Mouse (Mus musculus) limb, embryonic 13.5 days (tissue): ENCODE measurements around the gene Meox2. TPM values are rescaled to one million over a fixed set of nuclear protein-coding genes. Genes with fewer than 3 reads are reported as not detected.
"Not testable (repeated sequence)": the region's sequence is repeated elsewhere in the genome, so short reads cannot be mapped to it uniquely, and the experiment has no call there.

Experiments
- ATAC-seq: fragments of 200-750 bp; cut with Nextera tagmentation; 2 replicates; pipeline ENCODE4 v1.8.0; 2017; ENCODE audit warnings: low read depth, moderate number of reproducible peaks, moderate TSS enrichment; ENCODE audit not compliant: low FRiP score
- H3K27ac ChIP-seq: fragments of 300-500 bp; sonication (generic); 2 replicates; pipeline ENCODE4 v1.5.1; 2015; ENCODE audit warnings: inconsistent platforms, mild to moderate bottlenecking, moderate library complexity
- H3K27me3 ChIP-seq: fragments of 300-500 bp; sonication (generic); 2 replicates; pipeline ENCODE4 v1.6.1; 2015; ENCODE audit warnings: mild to moderate bottlenecking, inconsistent platforms
- H3K36me3 ChIP-seq: fragments of 300-500 bp; sonication (generic); 2 replicates; pipeline ENCODE4 v1.6.1; 2015; ENCODE audit warnings: inconsistent platforms, mild to moderate bottlenecking, moderate library complexity
- H3K4me1 ChIP-seq: fragments of 300-500 bp; sonication (generic); 2 replicates; pipeline ENCODE4 v1.6.1; 2015; ENCODE audit warnings: inconsistent platforms
- H3K4me2 ChIP-seq: fragments of 300-500 bp; sonication (generic); replicated peaks from 2 replicates; pipeline ENCODE4 v1.6.1; 2015; ENCODE audit warnings: inconsistent platforms, mild to moderate bottlenecking, moderate library complexity
- H3K4me3 ChIP-seq: fragments of 300-500 bp; sonication (generic); 2 replicates; pipeline ENCODE4 v1.5.1; 2015; ENCODE audit warnings: moderate library complexity, mild to moderate bottlenecking, inconsistent platforms
- H3K9ac ChIP-seq: fragments of 300-500 bp; sonication (generic); 2 replicates; pipeline ENCODE4 v1.6.1; 2015; ENCODE audit warnings: mild to moderate bottlenecking, inconsistent platforms
- H3K9me3 ChIP-seq: fragments of 300-500 bp; sonication (generic); 2 replicates; pipeline ENCODE4 v1.6.1; 2016; ENCODE audit warnings: inconsistent platforms
- WGBS: fragments of 180-500 bp; shearing (Covaris S2); methylation state at CpG from one replicate; pipeline ENCODE4 v1.1.7; 2015; 5-methylcytosine and 5-hydroxymethylcytosine counted together
- polyA plus RNA-seq: library from polyadenylated mRNA; unstranded; fragments of >200 nt; fragmentation: Nextera tagmentation; extraction: Ambion mirVana; gene quantifications from 2 replicates; pipeline ENCODE4 v1.2.1, GENCODE M21; 2015

Meox2 gene
- polyA plus RNA-seq = 76.9 and 81.7 TPM in 2 replicates

DNA sequence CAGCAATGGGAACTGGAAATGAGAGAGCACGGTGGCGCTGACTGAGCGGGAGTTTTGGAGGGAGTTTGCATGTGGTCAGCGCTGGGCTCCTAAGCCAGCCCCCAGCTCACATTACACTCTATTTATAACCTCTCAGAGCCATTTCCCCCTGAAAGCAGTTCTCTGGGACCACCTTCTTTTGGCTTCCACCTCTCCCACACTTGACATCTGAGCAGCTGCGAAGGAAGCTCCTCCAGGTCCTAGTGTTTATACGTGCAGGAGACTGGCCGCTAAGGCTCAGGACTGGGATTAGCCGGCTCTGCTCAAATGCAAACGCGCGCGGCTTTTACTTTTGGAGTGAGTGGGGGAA, at the start of gene Meox2:
Gene Meox2 (plus strand): TSS at position 151 of the 349 bp plus-strand sequence.
- Histone ChIP-seq H3K4me3 (peak within 1 kb of the TSS; percentile 67), H3K4me2 (peak within 1 kb of the TSS; percentile 84), H3K36me3 (no peaks in the 10 kb centered on the region), H3K27ac (peak within 1 kb of the TSS; percentile 93), H3K9me3 (no peaks in the 10 kb centered on the region), H3K27me3 (peaks cover 4% of the 10 kb centered on the region; the same call in 1 of the 2 replicates), H3K4me1 (peaks cover 20% of the 10 kb centered on the region), H3K9ac (peak within 1 kb of the TSS; percentile 89)
- peak; percentile 95 for ATAC-seq
- WGBS = under 1% methylated on average over 12 of the region's 12 CpGs

DNA sequence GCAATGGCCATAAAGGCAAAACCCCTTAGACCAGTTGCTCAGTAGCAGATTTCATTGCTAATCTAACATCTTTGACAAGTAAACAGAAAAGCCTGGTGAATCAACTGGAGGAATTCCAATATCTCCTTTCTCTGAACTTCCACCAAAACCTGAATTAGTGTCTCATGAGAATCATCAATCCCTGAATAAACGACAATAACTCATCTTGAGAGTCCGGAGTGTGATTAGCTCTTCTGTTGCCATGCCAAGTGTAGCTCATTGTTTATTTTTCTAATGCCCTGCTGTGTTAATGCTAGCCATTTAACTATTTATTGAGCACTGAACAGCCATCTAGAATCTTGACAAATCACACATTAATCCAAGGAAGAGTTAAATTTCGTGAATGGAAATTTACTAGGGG, 35.7 kb upstream of the Meox2 start:
- Histone ChIP-seq H3K4me3 (no peak overlapping the region), H3K36me3 (no peaks in the 10 kb centered on the region), H3K27ac (no peak overlapping the region), H3K4me2 (no peak overlapping the region), H3K9me3 (no peaks in the 10 kb centered on the region), H3K9ac (no peak overlapping the region), H3K4me1 (no peaks in the 10 kb centered on the region), H3K27me3 (no peaks in the 10 kb centered on the region)
- no peak for ATAC-seq
- WGBS = 49% methylated on average over 3 of the region's 3 CpGs

DNA sequence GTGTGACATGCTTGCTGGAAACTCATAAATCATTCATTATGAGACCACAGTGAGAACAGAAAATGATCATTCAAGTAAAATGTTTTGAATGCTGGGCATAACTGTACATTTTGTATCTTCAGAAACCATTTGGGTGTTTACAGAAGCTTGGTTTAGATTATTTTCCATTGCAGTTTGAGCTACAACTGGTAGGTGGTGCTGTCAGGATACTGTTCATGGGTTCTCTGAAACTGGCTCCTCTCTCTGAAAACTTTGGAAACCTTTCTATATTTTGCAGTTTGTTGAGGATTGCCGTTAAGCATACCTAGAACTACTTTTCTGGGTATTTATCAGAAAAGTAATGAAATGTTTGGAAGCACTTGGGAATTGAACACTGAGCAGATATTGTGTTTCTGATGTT, 31.0 kb upstream of the Meox2 start:
- Histone ChIP-seq H3K4me1 (no peaks in the 10 kb centered on the region), H3K9ac (no peak overlapping the region), H3K27me3 (no peaks in the 10 kb centered on the region), H3K4me2 (no peak overlapping the region), H3K36me3 (no peaks in the 10 kb centered on the region), H3K4me3 (no peak overlapping the region), H3K27ac (no peak overlapping the region), H3K9me3 (no peaks in the 10 kb centered on the region)
- 25% methylated on average over 1 of the region's 1 CpGs for WGBS
- ATAC-seq = no peak

DNA sequence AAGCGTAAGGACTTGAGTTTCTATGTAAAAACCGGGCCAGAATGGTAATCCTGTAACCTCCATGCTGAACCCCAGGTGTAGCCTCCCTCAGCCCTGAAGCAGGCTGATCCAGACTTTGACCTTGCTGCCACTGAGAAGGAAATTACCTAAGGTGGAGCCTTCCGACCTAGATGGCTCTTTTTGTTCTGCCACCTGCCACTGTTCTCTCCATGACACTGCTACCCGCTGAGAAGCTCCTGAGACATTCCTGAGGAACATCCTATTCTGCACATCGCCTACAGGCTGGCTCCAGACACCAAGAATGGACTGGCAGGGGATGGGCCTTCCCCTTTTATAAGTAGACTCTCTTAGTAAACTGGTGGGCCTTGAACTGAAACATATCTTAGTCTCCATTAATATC, 28.3 kb upstream of the Meox2 start:
- not testable (repeated sequence) for H3K9me3 ChIP-seq, H3K4me2 ChIP-seq, ATAC-seq, H3K27ac ChIP-seq, H3K4me1 ChIP-seq, H3K36me3 ChIP-seq, H3K9ac ChIP-seq, H3K4me3 ChIP-seq, H3K27me3 ChIP-seq
- WGBS = 65% methylated on average over 5 of the region's 5 CpGs

DNA sequence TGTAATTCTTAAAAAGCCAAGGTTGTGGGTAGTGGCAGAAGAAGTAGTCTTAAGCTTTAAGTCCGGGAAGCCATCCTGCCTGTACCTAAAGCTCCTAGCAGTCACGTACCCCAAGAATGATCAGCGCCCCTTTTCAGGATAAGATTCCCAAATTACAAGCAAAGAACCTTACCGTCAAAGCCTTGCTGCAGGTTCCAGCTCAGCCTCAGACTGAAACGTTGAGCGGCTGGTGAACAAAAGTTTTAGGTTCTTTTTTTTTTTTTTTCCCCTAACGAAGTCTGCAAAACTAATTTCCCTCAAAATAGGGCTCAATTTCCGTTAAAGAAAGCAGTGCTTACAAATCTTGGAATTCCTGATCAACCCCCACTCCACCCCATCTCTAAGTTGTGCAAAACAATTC, 1.8 kb upstream of the Meox2 start:
- Histone ChIP-seq H3K4me1 (peaks cover 20% of the 10 kb centered on the region), H3K9me3 (no peaks in the 10 kb centered on the region), H3K27me3 (peaks cover 4% of the 10 kb centered on the region; the same call in 1 of the 2 replicates), H3K36me3 (no peaks in the 10 kb centered on the region), H3K4me2 (peak overlapping the region; percentile 84), H3K4me3 (peak overlapping the region; percentile 67; the same call in 1 of the 2 replicates), H3K27ac (no peak overlapping the region), H3K9ac (peak overlapping the region; percentile 35; the same call in 1 of the 2 replicates)
- WGBS = 28% methylated on average over 8 of the region's 8 CpGs
- no peak for ATAC-seq

DNA sequence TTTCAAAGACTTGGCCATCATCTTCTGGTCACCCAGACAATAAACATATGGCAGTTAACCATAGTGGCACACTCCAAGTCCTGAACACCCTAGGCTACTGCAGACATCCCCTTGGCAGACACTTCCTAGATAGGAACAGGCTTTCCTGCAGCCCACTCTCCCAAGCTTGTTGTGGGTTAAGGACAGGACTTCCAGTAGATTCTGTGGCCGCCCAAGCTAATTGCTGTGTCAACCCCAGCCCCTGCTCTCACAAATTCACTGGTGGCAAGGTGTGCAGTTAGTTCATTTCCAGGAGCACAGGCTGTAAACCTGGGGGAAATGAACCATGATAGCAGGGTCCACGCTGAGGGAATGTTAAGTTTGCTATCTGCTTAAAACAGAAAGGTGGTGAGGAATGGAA, 1.2 kb upstream of the Meox2 start:
- Histone ChIP-seq H3K27ac (no peak overlapping the region), H3K9ac (peak overlapping the region; percentile 89), H3K9me3 (no peaks in the 10 kb centered on the region), H3K27me3 (peaks cover 4% of the 10 kb centered on the region; the same call in 1 of the 2 replicates), H3K4me1 (peaks cover 20% of the 10 kb centered on the region), H3K4me2 (peak overlapping the region; percentile 84), H3K36me3 (no peaks in the 10 kb centered on the region), H3K4me3 (peak overlapping the region; percentile 67)
- WGBS = 11% methylated on average over 2 of the region's 2 CpGs
- no peak for ATAC-seq

DNA sequence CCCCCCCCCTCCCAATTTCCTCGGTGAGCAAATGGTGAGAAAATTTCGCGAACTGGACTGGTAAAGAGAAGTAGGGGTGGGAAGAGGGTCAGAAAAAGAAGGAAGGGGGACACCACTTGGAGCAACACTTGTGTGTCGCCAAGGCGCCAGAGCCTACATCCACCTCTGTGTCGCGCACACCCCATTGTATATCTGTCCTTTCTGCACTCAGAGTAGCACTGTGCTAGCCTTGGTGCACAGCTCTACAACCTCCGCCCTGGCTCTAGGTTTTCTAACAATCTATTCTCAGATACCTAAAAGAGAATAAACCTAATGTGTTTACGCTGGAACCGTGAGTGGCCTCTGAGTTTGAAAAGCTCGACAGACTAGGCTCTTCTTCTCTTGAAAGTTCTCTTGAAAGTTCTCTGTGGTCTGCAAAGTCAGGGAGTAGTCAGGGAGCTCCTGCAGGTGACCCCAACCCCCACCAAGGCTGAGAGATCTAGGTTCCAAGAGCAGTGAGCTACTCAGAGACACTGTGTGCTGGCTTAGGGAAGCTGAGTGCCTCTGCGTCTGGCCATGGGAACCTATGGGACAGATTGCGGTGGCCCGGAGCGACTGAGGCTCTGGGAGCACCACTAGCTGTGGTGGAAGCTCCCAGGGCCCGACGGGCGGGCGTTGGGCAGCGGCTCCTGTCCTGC, 489 bp upstream of the Meox2 start:
- Histone ChIP-seq H3K4me1 (peaks cover 20% of the 10 kb centered on the region), H3K4me3 (peak overlapping the region; percentile 67), H3K9me3 (no peaks in the 10 kb centered on the region), H3K27me3 (peaks cover 4% of the 10 kb centered on the region; the same call in 1 of the 2 replicates), H3K36me3 (no peaks in the 10 kb centered on the region), H3K27ac (peak overlapping the region; percentile 93), H3K4me2 (peak overlapping the region; percentile 84), H3K9ac (peak overlapping the region; percentile 89)
- ATAC-seq = peak; percentile 46
- WGBS = 17% methylated on average over 20 of the region's 20 CpGs

DNA sequence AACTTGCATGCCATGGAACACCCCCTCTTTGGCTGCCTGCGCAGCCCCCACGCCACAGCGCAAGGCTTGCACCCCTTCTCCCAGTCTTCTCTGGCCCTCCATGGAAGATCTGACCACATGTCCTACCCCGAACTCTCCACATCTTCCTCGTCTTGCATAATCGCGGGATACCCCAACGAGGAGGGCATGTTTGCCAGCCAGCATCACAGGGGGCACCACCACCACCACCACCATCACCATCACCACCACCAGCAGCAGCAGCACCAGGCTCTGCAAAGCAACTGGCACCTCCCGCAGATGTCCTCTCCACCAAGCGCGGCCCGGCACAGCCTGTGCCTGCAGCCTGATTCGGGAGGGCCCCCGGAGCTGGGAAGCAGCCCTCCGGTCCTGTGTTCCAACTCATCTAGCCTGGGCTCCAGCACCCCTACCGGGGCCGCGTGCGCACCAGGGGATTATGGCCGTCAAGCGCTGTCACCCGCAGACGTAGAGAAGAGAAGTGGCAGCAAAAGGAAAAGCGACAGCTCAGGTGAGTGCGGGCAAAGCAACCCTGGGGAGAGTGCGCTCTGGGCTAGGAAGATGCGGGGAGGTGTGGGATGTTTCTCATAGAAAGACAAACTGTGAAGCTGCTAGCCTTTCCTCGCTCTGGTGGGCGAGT, 606 bp downstream of the Meox2 start:
- peaks cover 4% of the 10 kb centered on the region; the same call in 1 of the 2 replicates for H3K27me3 ChIP-seq
- H3K27ac ChIP-seq = peak overlapping the region; percentile 93
- H3K9me3 ChIP-seq = no peaks in the 10 kb centered on the region
- ATAC-seq = peak; percentile 37
- H3K4me2 ChIP-seq = peak overlapping the region; percentile 84
- H3K9ac ChIP-seq = peak overlapping the region; percentile 89
- under 1% methylated on average over 29 of the region's 29 CpGs for WGBS
- peaks cover 20% of the 10 kb centered on the region for H3K4me1 ChIP-seq
- peak overlapping the region; percentile 67 for H3K4me3 ChIP-seq
- no peaks in the 10 kb centered on the region for H3K36me3 ChIP-seq

DNA sequence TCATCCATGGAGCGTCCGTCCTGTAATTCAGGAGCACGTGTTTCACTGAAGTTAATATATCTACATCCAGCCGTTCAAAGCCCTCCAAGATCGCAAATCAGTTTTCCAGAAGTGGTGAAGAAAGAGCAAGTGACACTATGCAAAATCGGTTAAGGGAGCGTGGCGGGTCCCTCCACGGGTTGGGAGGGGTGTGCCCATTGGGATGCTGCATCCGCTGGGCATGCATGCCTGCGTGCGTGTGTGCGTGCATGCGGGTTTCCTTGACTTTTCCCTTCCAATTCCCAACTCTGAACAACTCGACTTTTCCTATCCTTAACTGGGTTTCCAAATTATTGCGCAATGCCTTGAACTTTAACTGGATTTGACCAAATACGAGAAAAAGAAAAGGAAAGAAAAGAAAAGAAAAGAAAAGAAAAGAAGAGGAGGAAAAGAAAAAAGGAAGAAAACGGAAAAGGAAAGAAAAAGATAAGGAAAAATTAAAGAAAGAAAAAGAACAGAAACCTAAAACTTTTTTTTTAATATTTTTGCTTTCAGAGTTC, 1.2 kb downstream of the Meox2 start:
- H3K4me3 ChIP-seq = peak overlapping the region; percentile 67
- peak overlapping the region; percentile 93 for H3K27ac ChIP-seq
- H3K9ac ChIP-seq = peak overlapping the region; percentile 89
- peak overlapping the region; percentile 84 for H3K4me2 ChIP-seq
- H3K36me3 ChIP-seq = no peaks in the 10 kb centered on the region
- 3% methylated on average over 18 of the region's 18 CpGs for WGBS
- peaks cover 20% of the 10 kb centered on the region for H3K4me1 ChIP-seq
- ATAC-seq = no peak
- H3K9me3 ChIP-seq = no peaks in the 10 kb centered on the region
- H3K27me3 ChIP-seq = peaks cover 4% of the 10 kb centered on the region; the same call in 1 of the 2 replicates

DNA sequence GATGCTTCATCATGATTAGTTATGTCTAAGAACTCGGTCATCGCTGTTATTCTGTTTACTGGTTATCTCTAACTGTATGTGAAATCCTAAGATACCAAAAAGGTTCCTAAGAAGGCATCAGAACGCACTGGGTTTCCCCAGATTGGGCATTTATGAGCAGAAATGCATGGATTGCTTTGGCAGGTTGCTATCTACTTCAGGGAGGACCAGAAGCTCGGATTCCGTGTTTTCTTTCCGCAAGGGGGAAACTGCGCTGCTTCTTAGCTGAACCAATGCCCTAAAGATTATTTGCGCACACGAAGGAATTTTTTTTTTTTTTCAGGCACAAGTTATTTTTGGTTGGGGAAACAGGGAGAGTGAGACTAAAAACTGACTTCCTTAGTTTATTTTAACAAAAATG, 2.6 kb downstream of the Meox2 start:
- Histone ChIP-seq H3K27ac (peak overlapping the region; percentile 86), H3K27me3 (peaks cover 4% of the 10 kb centered on the region; the same call in 1 of the 2 replicates), H3K9me3 (no peaks in the 10 kb centered on the region), H3K36me3 (no peaks in the 10 kb centered on the region), H3K4me3 (peak overlapping the region; percentile 52), H3K9ac (peak overlapping the region; percentile 72), H3K4me1 (peaks cover 20% of the 10 kb centered on the region), H3K4me2 (peak overlapping the region; percentile 56)
- no peak for ATAC-seq
- WGBS = 30% methylated on average over 9 of the region's 9 CpGs

DNA sequence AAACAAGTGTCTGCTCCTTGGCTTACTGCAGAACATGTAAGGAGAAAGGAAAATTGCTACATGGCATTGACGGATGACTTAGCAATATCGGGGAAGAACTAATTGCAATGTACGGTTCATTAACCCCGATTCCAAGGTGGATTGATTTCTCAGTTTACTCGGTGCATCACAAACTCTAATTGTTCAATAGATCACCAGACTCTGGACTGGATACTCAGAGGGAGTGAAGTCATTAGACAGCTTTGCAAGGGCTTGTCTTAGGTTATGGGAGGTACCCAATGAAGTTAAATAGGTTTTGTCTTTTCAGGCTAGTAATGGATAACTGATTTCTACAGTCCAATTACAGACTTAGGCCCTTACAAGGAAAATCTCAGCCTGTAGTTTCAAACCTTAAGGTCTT, 10.9 kb downstream of the Meox2 start:
- Histone ChIP-seq H3K4me1 (peaks cover 5% of the 10 kb centered on the region; the same call in 1 of the 2 replicates), H3K27ac (no peak overlapping the region), H3K9me3 (no peaks in the 10 kb centered on the region), H3K27me3 (no peaks in the 10 kb centered on the region), H3K36me3 (no peaks in the 10 kb centered on the region), H3K4me2 (no peak overlapping the region), H3K4me3 (no peak overlapping the region), H3K9ac (no peak overlapping the region)
- no peak for ATAC-seq
- 68% methylated on average over 5 of the region's 5 CpGs for WGBS

DNA sequence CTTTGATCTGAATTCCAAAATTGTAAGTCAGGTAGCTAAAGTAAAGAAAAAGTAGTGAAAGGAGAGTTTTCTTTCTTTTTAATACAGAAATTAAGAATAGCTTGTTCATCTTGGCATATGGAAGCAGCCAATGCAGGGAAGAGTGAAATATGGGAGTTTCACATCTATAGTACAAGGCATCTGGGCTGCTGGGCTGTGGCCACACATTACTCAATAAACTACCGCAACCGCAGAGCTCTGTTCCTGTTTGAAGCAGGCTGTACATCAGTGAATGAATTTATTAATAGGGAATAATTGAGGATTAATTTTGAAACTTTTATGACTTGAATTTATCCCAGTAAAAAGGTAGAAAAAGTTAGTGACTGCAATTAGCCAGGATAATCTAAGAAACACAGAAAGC, 15.4 kb downstream of the Meox2 start:
- no peaks in the 10 kb centered on the region for H3K36me3 ChIP-seq
- WGBS = 41% methylated on average over 2 of the region's 2 CpGs
- no peak overlapping the region for H3K4me3 ChIP-seq
- H3K9ac ChIP-seq = no peak overlapping the region
- no peaks in the 10 kb centered on the region for H3K4me1 ChIP-seq
- no peak overlapping the region for H3K4me2 ChIP-seq
- no peaks in the 10 kb centered on the region for H3K27me3 ChIP-seq
- no peak overlapping the region for H3K27ac ChIP-seq
- no peak for ATAC-seq
- H3K9me3 ChIP-seq = no peaks in the 10 kb centered on the region
